Mouse (Mus musculus): Measurements from ENCODE around the gene Slu7.

Gene Slu7

GRCm38 (mm10) chr11:43484652-43485051 is 51.1 kb downstream of the Slu7 start:
- in situ Hi-C loops (cut with MboI), result no loop called here

GRCm38 (mm10) chr11:43485855-43486254 is 52.3 kb downstream of the Slu7 start:
- in situ Hi-C loops (cut with MboI), result no loop called here

GRCm38 (mm10) chr11:43492663-43493062 is 59.1 kb downstream of the Slu7 start:
- in situ Hi-C loops (cut with MboI), result no loop called here

GRCm38 (mm10) chr11:43493815-43494409 is 60.4 kb downstream of the Slu7 start:
- in situ Hi-C loops (cut with MboI), result no loop called here

GRCm38 (mm10) chr11:43495037-43495436 is 61.5 kb downstream of the Slu7 start:
- in situ Hi-C loops (cut with MboI), result no loop called here

- in situ Hi-C loops (cut with MboI), result no loop called here
Observed at GRCm38 (mm10) chr11:43495532-43495931, 62.0 kb downstream of the Slu7 start.

Data from mature B cell (primary cell).